Mouse (Mus musculus) limb, embryonic 10.5 days (tissue): ENCODE results near the gene Ddn. TPM values are rescaled to one million over a fixed set of nuclear protein-coding genes. Genes with fewer than 3 reads are reported as not detected.

Experiments used
- DNase-seq: peaks from one replicate; pipeline ENCODE4 v3.0.0-alpha.2; 2017; ENCODE audit warnings: low spot score
- H3K27ac ChIP-seq: fragments of 300-500 bp; sonication (generic); 2 replicates; pipeline ENCODE4 v1.5.1; 2016; ENCODE audit warnings: mild to moderate bottlenecking
- H3K27me3 ChIP-seq: fragments of 300-500 bp; sonication (generic); 2 replicates; pipeline ENCODE4 v1.6.1; 2016; ENCODE audit warnings: low read depth, mild to moderate bottlenecking; ENCODE audit not compliant: poor library complexity, severe bottlenecking
- H3K36me3 ChIP-seq: fragments of 300-500 bp; sonication (generic); 2 replicates; pipeline ENCODE4 v1.6.1; 2016; ENCODE audit warnings: mild to moderate bottlenecking, moderate library complexity
- H3K4me1 ChIP-seq: fragments of 300-500 bp; sonication (generic); 2 replicates; pipeline ENCODE4 v1.6.1; 2016
- H3K4me3 ChIP-seq: fragments of 300-500 bp; sonication (generic); 2 replicates; pipeline ENCODE4 v1.5.1; 2016; ENCODE audit warnings: mild to moderate bottlenecking, moderate library complexity
- H3K9me3 ChIP-seq: fragments of 300-500 bp; sonication (generic); replicated peaks from 2 replicates; pipeline ENCODE4 v1.6.1; 2016; ENCODE audit warnings: mild to moderate bottlenecking
- WGBS: fragments of 180-500 bp; shearing (Covaris S2); methylation state at CpG from one replicate; pipeline ENCODE4 v1.1.7; 2016; 5-methylcytosine and 5-hydroxymethylcytosine counted together
- polyA plus RNA-seq: library from polyadenylated mRNA; unstranded; fragments of >200 nt; fragmentation: Nextera tagmentation; extraction: Ambion mirVana; gene quantifications from 2 replicates; pipeline ENCODE4 v1.2.1, GENCODE M21; 2016

Gene Ddn
- polyA plus RNA-seq: not detected in 2 replicates

DNA sequence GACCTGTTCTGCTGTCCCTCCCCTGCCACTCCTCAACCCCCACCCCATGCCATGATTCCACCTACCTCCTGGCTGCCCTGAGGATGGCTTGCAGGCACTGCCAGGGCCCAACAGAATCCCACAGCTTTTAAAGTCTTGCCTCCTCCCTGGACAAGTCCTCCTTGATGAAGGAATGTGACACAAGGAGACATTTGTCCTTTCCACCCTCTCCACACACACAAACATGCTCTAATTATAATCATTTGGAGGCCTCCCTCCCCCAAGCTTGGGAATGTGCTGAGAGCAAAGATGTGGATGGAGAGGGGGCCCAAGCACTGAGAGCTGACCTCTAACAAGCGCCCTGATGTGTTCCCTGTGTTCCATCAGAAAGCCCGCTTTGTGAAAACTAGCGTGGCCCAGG is at the start of gene Ddn:
Gene Ddn (minus strand): TSS at position 101 of the 400 bp plus-strand sequence.
- H3K36me3 ChIP-seq: peaks cover 40% of the 10 kb centered on the region
- H3K27ac ChIP-seq: no peak within 1 kb of the TSS
- no peaks in the 10 kb centered on the region for H3K9me3 ChIP-seq
- 26% methylated on average over 3 of the region's 3 CpGs for WGBS
- H3K27me3 ChIP-seq: peaks cover 72% of the 10 kb centered on the region
- no peak within 1 kb of the TSS for H3K4me3 ChIP-seq
- DNase-seq: no peak
- H3K4me1 ChIP-seq: peaks cover 41% of the 10 kb centered on the region

DNA sequence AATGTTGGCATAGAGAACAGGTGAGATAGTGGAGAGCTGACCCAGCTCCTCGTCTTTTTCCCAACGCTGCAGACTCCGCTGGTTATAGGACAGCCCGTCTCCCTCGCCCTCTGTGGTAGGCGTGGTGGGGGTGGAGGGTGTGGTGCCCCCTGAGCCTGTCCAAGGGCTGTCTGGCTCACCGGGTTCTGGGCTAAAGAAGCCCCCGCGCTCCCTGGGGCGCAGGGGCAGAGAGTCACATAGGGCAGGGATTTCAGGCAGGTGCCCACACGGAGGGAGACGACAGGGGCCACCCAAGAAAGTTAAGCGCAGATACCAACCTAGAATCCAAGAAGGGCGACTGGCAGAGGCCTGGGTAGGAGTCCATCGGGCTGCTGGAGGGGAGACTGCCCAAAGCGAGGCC is 44.9 kb upstream of the Ddn start:
- no peak overlapping the region for H3K4me3 ChIP-seq
- H3K36me3 ChIP-seq: peaks cover 100% of the 10 kb centered on the region
- 93% methylated on average over 16 of the region's 16 CpGs for WGBS
- no peaks in the 10 kb centered on the region for H3K27me3 ChIP-seq
- no peak for DNase-seq
- no peaks in the 10 kb centered on the region for H3K4me1 ChIP-seq
- H3K9me3 ChIP-seq: no peaks in the 10 kb centered on the region
- H3K27ac ChIP-seq: no peak overlapping the region

DNA sequence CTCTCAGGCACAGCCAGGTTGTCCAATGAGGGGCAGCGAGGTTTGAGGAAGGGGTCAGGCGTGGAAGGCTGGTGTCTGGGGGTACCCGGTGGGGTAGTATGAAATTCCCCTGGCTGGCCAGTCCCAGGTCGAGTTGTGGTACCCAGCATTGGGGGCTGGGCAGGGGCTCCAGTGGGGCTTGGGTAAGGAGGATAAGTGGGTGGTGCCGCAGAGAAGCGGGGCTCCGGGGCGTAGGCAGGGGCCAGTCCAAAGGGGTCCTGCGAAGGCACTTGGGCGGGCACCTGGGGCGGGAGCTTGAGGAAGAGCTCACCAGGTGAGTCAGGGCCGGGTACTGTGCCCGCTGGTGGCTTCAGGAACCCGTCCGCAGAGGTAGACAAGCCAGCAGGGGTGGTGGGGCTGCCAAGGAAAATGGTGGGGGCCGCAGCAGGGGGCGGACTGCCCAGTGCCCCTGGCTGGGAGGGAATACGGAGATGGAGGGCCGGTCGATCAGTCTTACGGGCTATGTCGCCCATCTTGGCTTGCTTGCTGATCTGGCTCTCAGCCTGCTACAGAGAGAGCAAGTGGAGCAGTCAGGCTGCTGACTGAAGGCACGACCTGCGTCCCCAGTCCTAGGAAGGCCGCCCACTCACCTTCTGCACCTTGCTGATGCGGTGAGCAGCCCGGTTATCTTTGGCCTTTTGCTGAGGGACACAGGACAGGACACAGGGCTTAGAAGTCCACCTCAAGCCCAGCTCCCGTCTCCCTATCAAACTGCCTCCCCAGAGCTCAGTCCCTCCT is 44.1 kb upstream of the Ddn start:
- Histone ChIP-seq H3K27ac (no peak overlapping the region), H3K36me3 (peaks cover 100% of the 10 kb centered on the region), H3K4me1 (no peaks in the 10 kb centered on the region), H3K4me3 (no peak overlapping the region), H3K27me3 (no peaks in the 10 kb centered on the region), H3K9me3 (no peaks in the 10 kb centered on the region)
- 95% methylated on average over 28 of the region's 28 CpGs for WGBS
- DNase-seq: no peak

DNA sequence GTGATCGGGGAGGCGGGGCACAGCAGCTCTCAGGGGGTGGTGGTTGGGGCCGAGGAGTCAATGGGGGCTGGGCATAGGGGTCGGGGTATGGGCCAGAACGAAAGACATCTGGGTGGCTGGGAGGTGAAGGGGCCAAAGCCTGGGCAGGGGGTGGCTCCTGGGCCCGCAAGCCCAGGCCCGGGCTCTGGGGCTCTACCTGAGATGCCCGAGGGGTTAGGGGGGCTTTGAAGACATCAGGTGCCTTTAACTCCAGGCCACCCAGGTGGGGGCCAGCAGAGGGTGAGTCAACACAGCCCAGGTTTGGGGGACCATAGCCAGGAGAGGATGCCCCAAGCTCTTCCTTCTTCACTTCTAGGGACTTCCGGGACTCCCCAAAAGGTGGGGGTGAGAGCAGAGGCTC is 43.4 kb upstream of the Ddn start:
- Histone ChIP-seq H3K27ac (no peak overlapping the region), H3K36me3 (peaks cover 100% of the 10 kb centered on the region), H3K4me1 (no peaks in the 10 kb centered on the region), H3K27me3 (no peaks in the 10 kb centered on the region), H3K9me3 (no peaks in the 10 kb centered on the region), H3K4me3 (no peak overlapping the region)
- no peak for DNase-seq
- 90% methylated on average over 9 of the region's 9 CpGs for WGBS

DNA sequence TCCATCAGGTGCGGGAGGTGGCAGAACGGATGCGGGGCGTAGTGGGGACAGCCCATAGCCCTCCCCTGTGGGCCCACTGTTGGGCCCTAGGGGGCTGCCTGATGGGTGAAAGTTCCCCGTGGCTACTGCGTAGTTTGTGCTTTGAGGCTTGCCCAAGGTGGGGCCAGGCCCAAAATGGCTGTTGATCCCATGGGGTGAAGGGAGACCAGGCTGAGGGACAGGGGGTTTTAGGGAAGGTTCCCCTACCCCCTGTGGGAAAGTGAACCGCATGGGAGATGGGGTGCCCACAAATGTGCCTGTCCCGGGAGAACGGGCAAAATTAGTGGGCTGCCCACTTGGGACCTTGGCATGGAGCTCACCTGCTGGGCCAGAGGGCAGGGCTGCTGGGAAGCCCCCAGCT is 42.8 kb upstream of the Ddn start:
- Histone ChIP-seq H3K9me3 (no peaks in the 10 kb centered on the region), H3K4me1 (no peaks in the 10 kb centered on the region), H3K27me3 (no peaks in the 10 kb centered on the region), H3K4me3 (no peak overlapping the region), H3K36me3 (peaks cover 100% of the 10 kb centered on the region), H3K27ac (no peak overlapping the region)
- no peak for DNase-seq
- WGBS: 97% methylated on average over 9 of the region's 9 CpGs

DNA sequence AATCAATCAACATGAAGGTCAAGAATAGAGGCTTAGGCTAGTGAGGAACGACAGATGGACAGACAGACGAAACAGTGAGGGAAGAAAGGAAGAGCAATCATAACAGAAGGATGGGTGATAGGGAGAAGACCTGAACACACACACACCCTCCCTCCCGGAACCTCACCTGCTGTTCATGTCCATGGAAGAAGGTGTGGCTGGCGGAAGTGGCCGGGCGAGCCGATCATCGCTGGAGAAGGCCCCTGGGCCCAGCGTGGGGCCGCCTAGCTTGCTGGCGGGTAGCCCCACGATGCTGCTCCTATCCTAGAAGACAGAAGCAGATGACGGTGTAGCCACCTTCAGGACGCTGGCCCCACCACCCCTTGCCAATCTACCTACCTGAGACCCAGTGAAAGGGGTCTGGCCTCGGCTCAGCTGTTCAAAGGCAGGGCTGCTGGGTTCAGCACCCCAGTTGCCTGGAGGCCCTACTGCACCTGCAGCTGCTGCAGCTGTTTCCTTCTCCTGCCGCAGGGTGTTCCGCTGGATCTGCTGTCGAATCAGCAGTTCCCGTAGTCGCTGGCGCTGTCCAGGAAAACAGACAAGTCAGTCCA is 42.0 kb upstream of the Ddn start:
- H3K4me1 ChIP-seq: no peaks in the 10 kb centered on the region
- no peaks in the 10 kb centered on the region for H3K27me3 ChIP-seq
- no peaks in the 10 kb centered on the region for H3K9me3 ChIP-seq
- H3K36me3 ChIP-seq: peaks cover 100% of the 10 kb centered on the region
- 94% methylated on average over 21 of the region's 21 CpGs for WGBS
- no peak for DNase-seq
- H3K4me3 ChIP-seq: no peak overlapping the region
- H3K27ac ChIP-seq: no peak overlapping the region

DNA sequence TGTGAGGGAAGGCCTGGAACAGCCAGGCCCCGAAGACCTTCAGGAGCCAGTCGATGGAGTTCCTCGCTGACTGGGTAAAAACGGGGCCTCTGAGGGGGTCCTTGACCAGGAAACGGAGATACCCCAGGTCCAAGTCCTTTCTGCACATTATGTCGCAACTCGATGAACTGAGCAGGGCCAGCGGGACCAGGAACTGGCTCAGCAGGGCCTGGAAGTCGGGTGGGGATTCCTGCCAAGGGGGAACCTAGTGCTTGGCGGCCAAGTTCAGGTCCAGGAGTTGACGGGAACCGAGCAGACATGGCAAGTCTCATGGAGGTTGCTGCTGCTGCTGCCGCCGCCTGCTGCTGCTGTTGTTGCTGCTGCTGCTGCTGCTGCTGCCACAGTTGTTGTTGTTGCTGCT is 41.4 kb upstream of the Ddn start:
- WGBS: 96% methylated on average over 14 of the region's 14 CpGs
- Histone ChIP-seq H3K9me3 (no peaks in the 10 kb centered on the region), H3K4me1 (no peaks in the 10 kb centered on the region), H3K27me3 (no peaks in the 10 kb centered on the region), H3K27ac (no peak overlapping the region), H3K36me3 (peaks cover 100% of the 10 kb centered on the region), H3K4me3 (no peak overlapping the region)
- DNase-seq: no peak

DNA sequence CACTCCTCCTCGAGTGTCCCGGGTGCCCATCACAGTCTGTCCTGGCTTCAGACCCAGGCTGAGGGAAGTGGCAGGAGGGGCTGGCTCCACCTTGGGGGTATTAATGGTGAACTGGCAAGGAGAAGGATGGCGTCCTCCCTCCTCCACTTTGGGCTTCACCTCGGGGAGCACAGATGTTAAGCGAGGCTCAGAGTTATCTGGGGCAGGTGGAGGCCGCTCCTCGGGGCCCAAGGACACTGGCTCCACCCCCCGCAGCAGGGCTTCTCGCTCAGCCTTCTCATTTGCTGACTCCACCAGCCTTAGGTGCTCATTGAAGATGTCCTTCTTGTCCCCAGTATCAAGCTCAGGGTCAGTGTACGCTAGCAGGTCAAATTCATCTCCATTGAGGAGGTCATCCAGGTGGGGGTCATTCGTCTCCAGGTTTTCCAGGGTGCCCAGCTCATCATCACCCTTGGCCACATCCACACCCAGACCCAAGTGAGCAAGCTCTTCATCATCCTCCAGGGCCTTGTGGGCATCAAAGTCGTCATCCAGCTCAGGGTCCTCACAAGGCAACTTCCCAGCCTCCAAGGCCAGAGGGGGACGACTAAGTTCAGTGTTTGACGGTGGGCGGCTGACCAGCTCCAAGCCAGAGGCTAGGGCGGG is 40.8 kb upstream of the Ddn start:
- H3K27me3 ChIP-seq: no peaks in the 10 kb centered on the region
- H3K27ac ChIP-seq: no peak overlapping the region
- no peak overlapping the region; the same call in 1 of the 2 replicates for H3K4me3 ChIP-seq
- peaks cover 100% of the 10 kb centered on the region for H3K36me3 ChIP-seq
- no peaks in the 10 kb centered on the region for H3K9me3 ChIP-seq
- no peak for DNase-seq
- H3K4me1 ChIP-seq: no peaks in the 10 kb centered on the region
- 91% methylated on average over 16 of the region's 16 CpGs for WGBS

DNA sequence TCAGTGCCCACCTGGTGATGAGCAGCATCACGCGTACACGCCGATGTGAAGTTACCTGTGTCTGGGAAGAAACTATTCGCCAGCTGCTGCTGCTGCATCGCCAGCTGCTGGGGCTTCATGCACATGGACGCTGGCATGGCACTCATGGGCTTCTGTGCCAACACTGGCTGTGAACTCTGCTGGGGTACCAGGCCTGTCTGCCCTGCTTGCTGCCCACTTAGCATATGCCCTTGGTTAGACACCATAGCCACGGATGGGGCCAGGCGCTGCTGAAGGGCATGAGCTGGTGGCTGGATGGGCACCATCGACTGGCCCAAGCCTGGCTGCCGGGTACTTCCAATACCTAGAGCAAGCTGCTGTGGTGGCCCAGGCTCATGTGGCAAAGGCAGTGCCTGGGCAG is 39.9 kb upstream of the Ddn start:
- no peak for DNase-seq
- no peaks in the 10 kb centered on the region for H3K9me3 ChIP-seq
- H3K36me3 ChIP-seq: peaks cover 100% of the 10 kb centered on the region
- no peak overlapping the region for H3K27ac ChIP-seq
- WGBS: 98% methylated on average over 11 of the region's 11 CpGs
- H3K4me3 ChIP-seq: peak overlapping the region; percentile 2; the same call in 1 of the 2 replicates
- no peaks in the 10 kb centered on the region for H3K27me3 ChIP-seq
- H3K4me1 ChIP-seq: no peaks in the 10 kb centered on the region

DNA sequence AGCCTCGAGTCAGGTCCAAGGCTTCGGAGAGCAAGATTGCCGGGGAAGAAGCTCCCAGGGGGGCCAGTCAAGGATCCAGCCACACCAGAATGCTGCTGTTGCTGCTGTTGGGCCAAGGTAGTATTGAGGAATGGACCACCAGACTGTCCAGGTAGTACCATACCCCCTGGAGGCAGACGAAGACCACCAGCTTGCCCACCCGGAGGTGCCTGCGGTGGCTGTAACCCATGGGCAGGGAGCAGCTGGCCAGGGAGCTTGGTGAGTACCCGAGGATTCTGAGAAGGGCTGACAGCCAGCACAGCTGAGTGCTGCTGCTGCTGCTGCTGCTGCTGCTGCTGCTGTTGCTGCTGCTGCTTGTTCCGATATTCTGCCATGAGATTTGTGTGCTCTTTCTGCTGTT is 36.9 kb upstream of the Ddn start:
- DNase-seq: no peak
- Histone ChIP-seq H3K27me3 (no peaks in the 10 kb centered on the region), H3K36me3 (peaks cover 100% of the 10 kb centered on the region), H3K27ac (no peak overlapping the region), H3K4me1 (no peaks in the 10 kb centered on the region), H3K9me3 (no peaks in the 10 kb centered on the region), H3K4me3 (no peak overlapping the region)
- 88% methylated on average over 8 of the region's 8 CpGs for WGBS

DNA sequence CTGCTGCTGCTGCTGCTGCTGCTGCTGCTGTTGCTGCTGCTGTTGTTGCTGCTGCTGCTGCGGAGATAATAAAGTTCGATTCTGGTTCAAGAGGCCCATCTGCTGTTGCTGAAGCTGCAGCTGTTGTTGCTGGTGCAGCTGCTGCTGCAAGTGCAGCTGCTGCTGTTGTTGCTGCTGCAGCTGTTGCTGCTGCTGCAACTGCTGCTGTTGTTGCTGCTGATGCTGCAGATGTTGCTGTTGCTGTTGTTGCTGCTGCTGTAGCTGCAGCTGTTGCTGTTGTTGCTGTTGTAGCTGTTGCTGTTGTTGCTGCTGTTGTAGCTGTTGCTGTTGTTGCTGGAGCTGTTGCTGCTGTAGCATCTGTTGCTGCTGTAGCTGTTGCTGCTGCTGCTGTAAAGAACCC is 35.9 kb upstream of the Ddn start:
- H3K27ac ChIP-seq: no peak overlapping the region
- no peak for DNase-seq
- no peaks in the 10 kb centered on the region for H3K9me3 ChIP-seq
- WGBS: 93% methylated on average over 2 of the region's 2 CpGs
- H3K4me1 ChIP-seq: no peaks in the 10 kb centered on the region
- H3K36me3 ChIP-seq: peaks cover 100% of the 10 kb centered on the region
- no peaks in the 10 kb centered on the region for H3K27me3 ChIP-seq
- H3K4me3 ChIP-seq: no peak overlapping the region

DNA sequence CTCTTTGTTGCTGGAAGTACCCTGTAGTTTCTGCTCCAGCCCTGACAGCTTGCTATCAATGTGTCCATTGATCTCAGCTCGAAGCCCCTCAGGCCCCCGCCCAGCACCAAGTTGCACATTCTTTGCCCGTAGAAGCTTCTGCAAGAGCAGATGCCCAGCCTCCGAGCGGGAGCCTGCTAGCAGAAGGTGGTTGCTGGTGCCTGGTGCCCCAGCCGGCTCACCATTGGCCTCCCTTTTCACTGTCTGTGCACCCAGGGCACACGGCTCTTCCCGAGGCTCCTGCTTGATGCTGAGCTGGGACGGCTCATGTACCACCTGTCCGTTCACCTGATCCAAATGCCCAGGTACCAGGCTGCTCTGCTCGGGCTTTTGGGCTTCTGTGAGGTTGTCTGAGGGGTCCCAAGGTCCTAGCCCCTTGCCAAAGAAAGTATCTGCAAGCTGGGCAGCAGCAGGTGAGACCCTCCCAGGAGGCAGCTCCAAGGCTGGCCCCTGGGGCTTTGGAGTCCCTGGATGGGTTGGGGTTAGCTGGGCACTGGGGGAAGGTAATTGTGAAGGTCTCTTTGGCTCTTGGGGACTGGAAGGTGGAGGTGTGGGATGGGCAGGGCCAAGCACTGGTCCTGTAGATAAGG is 34.4 kb upstream of the Ddn start:
- WGBS: 93% methylated on average over 11 of the region's 11 CpGs
- no peak for DNase-seq
- Histone ChIP-seq H3K27me3 (no peaks in the 10 kb centered on the region), H3K4me3 (no peak overlapping the region), H3K9me3 (no peaks in the 10 kb centered on the region), H3K36me3 (peaks cover 100% of the 10 kb centered on the region), H3K27ac (no peak overlapping the region), H3K4me1 (no peaks in the 10 kb centered on the region)
